Mouse (Mus musculus) forebrain, embryonic 15.5 days (tissue): ENCODE data around the gene Ssu72. TPM values are rescaled to one million over a fixed set of nuclear protein-coding genes. Genes with fewer than 3 reads are reported as not detected.
A peak's percentile ranks its signal among the peaks of the same experiment; 100 is the strongest.
"Not testable (repeated sequence)": the region's sequence is repeated elsewhere in the genome, so short reads cannot be mapped to it uniquely, and the experiment has no call there.

Experiments
- ATAC-seq: fragments of 200-750 bp; cut with Nextera tagmentation; replicated peaks from 2 replicates; pipeline ENCODE4 v1.8.0; 2017; ENCODE audit warnings: mild to moderate bottlenecking, moderate TSS enrichment, moderate library complexity
- H3K27ac ChIP-seq: fragments of 300-500 bp; sonication (generic); replicated peaks from 2 replicates; pipeline ENCODE4 v1.5.1; 2015; ENCODE audit warnings: mild to moderate bottlenecking, inconsistent platforms
- H3K27me3 ChIP-seq: fragments of 300-500 bp; sonication (generic); 2 replicates; pipeline ENCODE4 v1.6.1; 2015; ENCODE audit warnings: inconsistent platforms
- H3K36me3 ChIP-seq: fragments of 300-500 bp; sonication (generic); 2 replicates; pipeline ENCODE4 v1.6.1; 2015; ENCODE audit warnings: mild to moderate bottlenecking, inconsistent platforms
- H3K4me1 ChIP-seq: fragments of 300-500 bp; sonication (generic); 2 replicates; pipeline ENCODE4 v1.6.1; 2015; ENCODE audit warnings: inconsistent platforms
- H3K4me2 ChIP-seq: fragments of 300-500 bp; sonication (generic); replicated peaks from 2 replicates; pipeline ENCODE4 v1.6.1; 2015; ENCODE audit warnings: mild to moderate bottlenecking, inconsistent platforms
- H3K4me3 ChIP-seq: fragments of 300-500 bp; sonication (generic); 2 replicates; pipeline ENCODE4 v1.5.1; 2015; ENCODE audit warnings: mild to moderate bottlenecking, inconsistent platforms
- H3K9ac ChIP-seq: fragments of 300-500 bp; sonication (generic); replicated peaks from 2 replicates; pipeline ENCODE4 v1.6.1; 2015; ENCODE audit warnings: mild to moderate bottlenecking, inconsistent platforms
- H3K9me3 ChIP-seq: fragments of 300-500 bp; sonication (generic); 2 replicates; pipeline ENCODE4 v1.6.1; 2016; ENCODE audit warnings: inconsistent platforms
- WGBS: fragments of 180-500 bp; shearing (Covaris S2); methylation state at CpG from one replicate; pipeline ENCODE4 v1.1.7; 2015; ENCODE audit warnings: mixed read lengths; 5-methylcytosine and 5-hydroxymethylcytosine counted together
- polyA plus RNA-seq: library from polyadenylated mRNA; unstranded; fragments of >200 nt; fragmentation: Nextera tagmentation; extraction: Ambion mirVana; gene quantifications from 2 replicates; pipeline ENCODE4 v1.2.1, GENCODE M21; 2015

Ssu72 gene
- polyA plus RNA-seq, 1 experiment from 2014 or later: 144 TPM

DNA sequence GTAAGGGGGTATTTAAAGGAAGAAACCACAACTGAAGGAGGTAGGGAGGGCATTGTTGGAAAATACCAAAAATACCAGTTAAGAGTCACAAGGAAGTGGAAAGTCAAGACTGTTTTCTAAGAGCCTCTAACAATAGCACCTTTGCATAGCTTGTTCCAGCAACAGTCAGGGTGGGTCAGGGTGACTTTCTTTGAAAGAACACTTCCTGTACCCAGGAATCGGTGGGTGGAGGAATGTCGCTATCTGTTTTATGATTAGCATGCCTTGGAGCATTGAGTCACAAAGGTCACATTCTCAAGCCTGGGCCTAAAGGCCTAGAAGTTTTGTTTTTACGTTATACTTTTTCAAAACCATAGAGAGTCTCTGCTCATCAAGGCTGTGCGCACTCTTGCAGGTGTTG is 16.8 kb upstream of the Ssu72 start:
- WGBS: 90% methylated on average over 4 of the region's 4 CpGs
- H3K27ac ChIP-seq, H3K9ac ChIP-seq, H3K4me1 ChIP-seq, H3K27me3 ChIP-seq, H3K4me3 ChIP-seq, H3K9me3 ChIP-seq, ATAC-seq, H3K4me2 ChIP-seq, H3K36me3 ChIP-seq: not testable (repeated sequence)

DNA sequence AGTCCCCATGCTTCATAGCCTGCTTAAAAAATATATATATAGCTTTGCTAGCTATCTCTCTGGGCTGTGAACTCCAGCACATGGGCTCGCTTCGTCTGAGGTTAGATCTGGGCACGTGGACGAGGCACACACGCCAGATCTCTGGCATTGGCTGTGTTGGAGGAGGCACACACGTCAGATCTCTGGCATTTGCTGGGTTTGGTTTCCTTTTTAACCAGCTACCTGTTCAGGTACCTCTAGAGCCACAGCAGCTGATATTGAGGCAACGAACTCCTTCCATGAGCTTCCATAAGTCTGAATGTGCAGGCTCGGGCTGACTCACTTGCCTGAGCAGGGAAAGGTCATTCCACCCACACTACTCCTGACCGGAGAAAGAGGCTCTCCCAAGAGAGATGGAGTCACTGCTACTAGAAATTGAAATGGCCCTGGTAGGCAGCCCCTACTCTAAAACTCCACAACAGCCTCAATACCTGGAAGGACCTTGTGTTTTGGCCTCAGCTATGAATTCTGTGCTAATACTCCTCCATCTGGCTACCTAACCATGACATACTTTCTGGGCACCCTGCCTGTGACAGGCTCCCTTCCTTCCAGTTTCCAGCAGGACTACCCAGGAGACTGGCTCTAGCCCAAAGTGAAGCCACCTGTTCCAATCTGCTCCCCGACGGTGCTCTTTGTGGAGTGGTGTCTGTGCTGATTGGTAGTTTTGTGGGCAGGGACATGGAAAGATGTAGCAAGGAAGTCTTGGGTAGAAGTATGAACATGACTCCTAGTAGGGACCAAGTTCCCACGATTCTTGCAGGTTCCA is 13.8 kb upstream of the Ssu72 start:
- Histone ChIP-seq H3K27ac (no peak overlapping the region), H3K9me3 (no peaks in the 10 kb centered on the region), H3K27me3 (peaks cover 5% of the 10 kb centered on the region; the same call in 1 of the 2 replicates), H3K4me3 (no peak overlapping the region), H3K4me2 (no peak overlapping the region), H3K9ac (no peak overlapping the region), H3K4me1 (peaks cover 19% of the 10 kb centered on the region), H3K36me3 (no peaks in the 10 kb centered on the region)
- WGBS: 77% methylated on average over 12 of the region's 12 CpGs
- ATAC-seq: no peak

DNA sequence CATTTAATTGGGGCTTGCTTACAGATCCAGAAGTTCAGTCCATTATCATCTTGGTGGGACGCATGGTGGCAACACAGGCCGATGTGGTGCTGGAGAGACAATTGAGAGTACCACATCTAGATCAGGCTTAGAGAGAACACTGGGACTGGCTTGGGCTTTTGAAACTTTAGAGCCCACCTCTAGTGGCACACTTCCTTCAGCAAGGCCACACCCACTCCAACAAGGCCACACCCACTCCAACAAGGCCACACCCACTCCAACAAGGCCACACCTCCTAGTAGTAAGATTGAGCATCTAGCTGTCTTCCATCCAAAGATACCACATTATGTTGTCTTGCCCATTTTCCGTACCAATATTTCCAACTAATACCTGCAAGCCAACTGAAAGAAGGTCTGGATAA is 12.2 kb upstream of the Ssu72 start:
- 96% methylated on average over 3 of the region's 3 CpGs for WGBS
- H3K4me2 ChIP-seq: no peak overlapping the region
- H3K9ac ChIP-seq: no peak overlapping the region

DNA sequence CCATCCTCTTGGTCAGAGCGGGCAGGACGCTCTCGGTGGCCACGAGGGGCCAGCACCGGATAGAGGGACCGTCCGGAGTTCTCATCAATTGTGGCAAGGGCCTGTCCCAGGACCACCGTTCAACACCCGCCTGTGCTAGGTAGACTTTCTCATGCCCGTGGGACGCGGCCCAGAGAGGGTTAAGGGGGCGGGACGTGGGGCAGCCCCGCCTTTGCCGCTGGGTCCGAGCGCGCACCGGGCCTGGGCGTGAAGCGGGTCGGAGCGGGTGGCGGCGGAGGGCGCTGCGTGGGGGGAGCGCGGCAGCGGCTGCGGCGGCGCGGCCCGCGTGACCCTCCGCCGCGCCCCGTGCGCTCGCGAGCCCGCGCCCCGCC is 10.5 kb upstream of the Ssu72 start, which contains the start of gene Fndc10:
TSS of gene Fndc10 (plus strand) at position 232 of the 371 bp plus-strand sequence.
- Histone ChIP-seq H3K36me3 (no peaks in the 10 kb centered on the region), H3K4me1 (peaks cover 28% of the 10 kb centered on the region), H3K27ac (peak within 1 kb of the TSS; percentile 89), H3K27me3 (peaks cover 5% of the 10 kb centered on the region; the same call in 1 of the 2 replicates), H3K9me3 (no peaks in the 10 kb centered on the region), H3K9ac (peak within 1 kb of the TSS; percentile 69), H3K4me3 (peak within 1 kb of the TSS; percentile 69), H3K4me2 (peak within 1 kb of the TSS; percentile 58)
- WGBS: under 1% methylated on average over 28 of the region's 47 CpGs
- ATAC-seq: peak; percentile 93

More for the DNA sequence above, 12.2 kb upstream of the Ssu72 start:
- H3K4me3 ChIP-seq: no peak overlapping the region
- peaks cover 5% of the 10 kb centered on the region; the same call in 1 of the 2 replicates for H3K27me3 ChIP-seq
- no peak for ATAC-seq
- H3K4me1 ChIP-seq: peaks cover 28% of the 10 kb centered on the region
- no peaks in the 10 kb centered on the region for H3K36me3 ChIP-seq
- H3K9me3 ChIP-seq: no peaks in the 10 kb centered on the region
- no peak overlapping the region for H3K27ac ChIP-seq

DNA sequence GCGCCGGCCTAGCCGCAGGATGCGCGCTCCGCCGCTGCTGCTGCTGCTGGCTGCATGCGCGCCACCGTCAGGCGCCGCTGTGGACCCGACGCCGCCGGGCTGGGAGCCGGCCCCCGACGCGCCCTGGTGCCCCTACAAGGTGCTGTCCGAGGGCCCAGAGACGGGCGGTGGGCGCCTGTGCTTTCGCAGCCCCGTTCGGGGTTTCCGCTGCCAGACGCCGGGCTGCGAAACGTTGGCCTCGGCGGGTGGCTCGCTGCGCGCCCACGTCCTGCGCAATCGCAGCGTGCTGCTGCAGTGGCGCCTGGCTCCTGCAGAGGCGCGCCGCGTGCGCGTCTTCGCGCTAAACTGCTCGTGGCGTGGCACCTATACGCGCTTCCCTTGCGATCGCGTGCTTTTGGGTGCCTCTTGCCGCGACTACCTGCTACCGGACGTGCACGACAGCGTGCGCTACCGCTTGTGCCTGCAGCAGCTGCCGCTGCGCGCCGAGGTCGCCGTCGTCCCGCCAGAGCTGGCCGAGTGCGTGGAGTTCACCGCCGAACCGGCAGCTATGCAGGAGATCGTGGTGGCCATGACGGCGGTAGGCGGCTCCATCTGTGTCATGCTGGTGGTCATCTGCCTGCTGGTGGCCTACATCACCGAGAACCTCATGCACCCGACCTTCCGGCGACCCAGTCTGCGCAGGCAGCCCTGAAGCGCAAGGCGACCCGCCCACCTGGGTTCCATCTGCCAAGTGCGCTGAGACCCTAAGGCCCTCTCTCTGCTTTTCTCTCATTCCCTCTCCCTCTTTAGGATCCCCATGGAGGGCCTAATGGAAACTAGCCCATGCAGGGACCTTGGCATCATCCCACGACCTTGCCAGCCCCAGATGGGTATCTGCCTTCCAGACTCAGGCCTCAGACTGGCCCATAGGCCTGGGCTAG is 9.9 kb upstream of the Ssu72 start:
- peak; percentile 87 for ATAC-seq
- Histone ChIP-seq H3K9me3 (no peaks in the 10 kb centered on the region), H3K36me3 (no peaks in the 10 kb centered on the region), H3K9ac (peak overlapping the region; percentile 69), H3K4me1 (peaks cover 28% of the 10 kb centered on the region), H3K4me2 (peak overlapping the region; percentile 58), H3K27me3 (peaks cover 5% of the 10 kb centered on the region; the same call in 1 of the 2 replicates), H3K4me3 (peak overlapping the region; percentile 69), H3K27ac (peak overlapping the region; percentile 89)
- WGBS: under 1% methylated on average over 85 of the region's 92 CpGs

DNA sequence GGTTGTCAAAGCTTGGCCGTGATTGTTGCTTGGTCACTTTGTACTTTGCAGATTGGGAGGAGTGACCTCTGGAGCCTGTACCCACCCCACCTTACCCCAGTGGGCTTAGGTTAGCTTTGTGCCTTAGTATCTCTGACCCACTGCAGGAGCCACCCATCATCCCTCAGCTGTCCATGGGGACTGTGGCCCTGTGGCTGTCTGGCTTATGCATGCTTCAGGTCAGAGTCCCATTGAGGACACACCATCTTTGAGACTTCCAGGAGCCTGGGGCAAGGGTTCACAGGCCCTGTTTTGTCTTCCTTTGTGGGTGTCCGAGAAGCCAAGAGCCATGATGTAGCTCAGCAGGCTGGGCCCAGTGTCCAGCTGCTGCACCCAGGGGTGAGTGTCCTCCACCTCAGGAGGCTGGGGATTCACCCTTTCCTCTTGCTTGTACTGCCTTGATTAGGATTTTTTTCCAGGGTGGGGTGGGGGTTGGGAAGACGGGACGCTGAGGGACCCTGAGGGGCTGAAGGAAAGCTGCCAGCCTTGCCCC is 9.0 kb upstream of the Ssu72 start:
- no peaks in the 10 kb centered on the region for H3K36me3 ChIP-seq
- H3K27me3 ChIP-seq: peaks cover 5% of the 10 kb centered on the region; the same call in 1 of the 2 replicates
- peaks cover 28% of the 10 kb centered on the region for H3K4me1 ChIP-seq
- peak overlapping the region; percentile 69 for H3K9ac ChIP-seq
- WGBS: 77% methylated on average over 4 of the region's 4 CpGs
- no peak overlapping the region for H3K27ac ChIP-seq
- no peak for ATAC-seq
- peak overlapping the region; percentile 69 for H3K4me3 ChIP-seq
- H3K4me2 ChIP-seq: peak overlapping the region; percentile 58
- no peaks in the 10 kb centered on the region for H3K9me3 ChIP-seq

DNA sequence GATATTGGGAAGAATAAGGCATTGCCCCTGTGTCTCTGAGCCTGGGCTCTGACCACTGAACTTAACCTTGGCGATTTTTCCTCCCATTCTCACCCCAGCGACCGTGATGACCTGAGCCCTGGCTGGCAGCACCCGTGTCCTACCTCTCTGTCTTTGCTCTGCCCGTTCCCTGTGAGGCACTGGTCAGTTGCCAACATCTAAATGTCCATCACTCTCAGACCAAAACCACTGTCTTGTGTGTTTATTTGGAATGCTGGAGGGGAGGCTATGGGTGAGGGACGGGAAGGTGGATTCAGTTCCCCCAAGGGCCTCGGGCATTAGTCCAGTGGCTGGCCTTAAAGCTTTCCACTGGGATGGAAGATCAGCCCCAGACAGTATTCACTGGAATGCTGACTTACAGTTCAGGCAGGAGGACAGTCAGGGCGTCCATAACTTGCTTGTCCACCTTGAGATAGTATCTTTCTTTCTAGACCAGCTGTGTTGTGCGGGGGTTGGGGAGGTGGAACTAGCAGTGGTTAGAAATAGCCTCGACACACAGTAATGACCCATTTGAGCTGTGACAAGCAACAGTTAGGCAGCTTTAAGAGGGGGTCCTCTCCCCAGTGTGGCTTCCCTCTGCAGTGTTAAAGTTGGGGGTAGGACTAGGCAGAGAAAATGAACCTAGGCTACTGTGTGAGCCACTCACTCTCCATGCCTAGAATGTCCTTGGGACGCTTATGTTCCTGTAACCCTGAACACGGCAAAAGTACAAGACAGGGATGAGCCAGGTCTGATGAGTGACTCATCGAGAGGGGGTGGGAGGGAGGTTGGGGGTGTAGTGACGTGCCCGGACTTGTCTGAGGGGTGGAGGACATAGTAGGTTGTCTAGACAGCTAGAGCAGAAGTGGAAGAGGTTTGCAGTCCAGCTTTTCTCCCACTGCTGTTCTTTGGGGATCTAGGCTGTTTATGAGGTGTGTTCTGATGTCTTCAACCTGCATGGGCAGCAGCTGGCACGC is 8.0 kb upstream of the Ssu72 start:
- H3K27me3 ChIP-seq: peaks cover 5% of the 10 kb centered on the region; the same call in 1 of the 2 replicates
- H3K9ac ChIP-seq: no peak overlapping the region
- peak overlapping the region; percentile 69; the same call in 1 of the 2 replicates for H3K4me3 ChIP-seq
- H3K9me3 ChIP-seq: no peaks in the 10 kb centered on the region
- no peak for ATAC-seq
- H3K4me1 ChIP-seq: peaks cover 24% of the 10 kb centered on the region
- 83% methylated on average over 16 of the region's 16 CpGs for WGBS
- no peaks in the 10 kb centered on the region for H3K36me3 ChIP-seq
- peak overlapping the region; percentile 58 for H3K4me2 ChIP-seq
- no peak overlapping the region for H3K27ac ChIP-seq

DNA sequence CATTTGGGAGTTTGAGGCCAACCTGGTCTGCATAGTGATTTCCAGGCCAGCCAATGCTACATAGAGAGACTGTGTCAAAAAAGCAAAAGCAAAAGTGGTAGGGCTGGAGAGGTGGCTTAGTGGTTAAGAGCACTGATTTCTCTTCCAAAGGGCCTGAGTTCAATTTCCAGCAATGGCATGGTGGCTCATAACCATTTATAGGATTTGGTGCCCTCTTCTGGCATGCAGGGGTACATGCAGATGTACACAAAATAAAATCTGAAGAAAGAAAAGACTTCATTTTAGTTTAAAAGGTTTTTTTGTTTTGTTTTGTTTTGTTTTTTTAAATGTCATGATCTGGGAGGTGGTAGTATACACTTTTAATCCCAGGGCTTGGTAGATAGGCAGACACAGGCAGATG is 4.2 kb upstream of the Ssu72 start:
- Histone ChIP-seq H3K4me1 (peaks cover 22% of the 10 kb centered on the region), H3K4me2 (no peak overlapping the region), H3K9ac (no peak overlapping the region), H3K36me3 (no peaks in the 10 kb centered on the region), H3K27me3 (peaks cover 2% of the 10 kb centered on the region; the same call in 1 of the 2 replicates), H3K27ac (no peak overlapping the region), H3K9me3 (no peaks in the 10 kb centered on the region), H3K4me3 (no peak overlapping the region)
- ATAC-seq: no peak

DNA sequence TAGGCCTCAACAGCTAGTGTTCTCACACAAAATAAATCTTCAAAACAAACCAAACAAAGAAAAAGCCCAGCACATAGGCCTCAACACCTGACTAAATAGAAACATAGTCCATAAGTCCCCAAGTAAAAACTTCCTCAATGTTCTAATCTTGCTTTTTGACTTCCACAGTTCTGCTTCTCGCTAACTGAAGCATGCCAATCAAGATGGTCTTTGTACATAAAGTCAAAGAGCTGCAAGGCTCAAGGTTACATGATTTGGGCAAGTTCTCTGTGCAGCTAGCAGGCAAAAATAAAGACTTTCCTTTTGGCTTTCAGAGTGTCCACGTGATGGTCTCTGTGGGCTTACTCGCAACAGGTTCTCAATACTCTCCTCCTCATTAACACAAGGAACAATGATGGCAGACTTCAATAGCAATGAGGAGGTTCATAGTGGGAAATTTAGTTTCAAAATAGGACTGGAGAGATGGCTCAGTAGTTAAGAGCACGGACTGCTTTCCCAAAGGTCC is 1.1 kb upstream of the Ssu72 start:
- H3K27me3 ChIP-seq: no peaks in the 10 kb centered on the region
- H3K4me2 ChIP-seq: no peak overlapping the region
- WGBS: 93% methylated on average over 4 of the region's 4 CpGs

DNA sequence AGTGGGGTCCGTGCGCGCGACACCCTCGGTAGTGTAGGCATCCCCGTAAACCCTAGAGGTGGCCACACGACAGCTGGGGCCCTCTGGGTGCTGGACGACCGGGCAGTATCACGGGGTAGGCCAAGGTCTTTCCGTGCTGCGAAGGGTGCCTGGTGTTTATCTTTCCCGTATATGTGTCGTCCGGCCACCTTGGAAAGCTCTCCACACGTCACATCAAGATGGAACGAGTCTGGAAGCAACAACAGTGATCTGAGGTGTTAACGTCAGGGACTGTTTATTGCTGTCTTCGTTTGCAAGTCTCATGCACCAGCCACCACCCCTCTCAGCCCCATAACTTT is 961 bp downstream of the Ssu72 start:
- Histone ChIP-seq H3K4me3 (peak overlapping the region; percentile 98), H3K27ac (peak overlapping the region; percentile 96), H3K9ac (peak overlapping the region; percentile 87), H3K4me2 (peak overlapping the region; percentile 68), H3K27me3 (no peaks in the 10 kb centered on the region), H3K4me1 (peaks cover 31% of the 10 kb centered on the region), H3K9me3 (no peaks in the 10 kb centered on the region), H3K36me3 (no peaks in the 10 kb centered on the region)
- WGBS: 0% methylated on average over 19 of the region's 19 CpGs
- no peak for ATAC-seq

More for the DNA sequence above, 1.1 kb upstream of the Ssu72 start:
- peaks cover 25% of the 10 kb centered on the region for H3K4me1 ChIP-seq
- H3K9me3 ChIP-seq: no peaks in the 10 kb centered on the region
- H3K27ac ChIP-seq: no peak overlapping the region
- H3K9ac ChIP-seq: no peak overlapping the region
- H3K36me3 ChIP-seq: no peaks in the 10 kb centered on the region
- no peak overlapping the region for H3K4me3 ChIP-seq
- no peak for ATAC-seq

DNA sequence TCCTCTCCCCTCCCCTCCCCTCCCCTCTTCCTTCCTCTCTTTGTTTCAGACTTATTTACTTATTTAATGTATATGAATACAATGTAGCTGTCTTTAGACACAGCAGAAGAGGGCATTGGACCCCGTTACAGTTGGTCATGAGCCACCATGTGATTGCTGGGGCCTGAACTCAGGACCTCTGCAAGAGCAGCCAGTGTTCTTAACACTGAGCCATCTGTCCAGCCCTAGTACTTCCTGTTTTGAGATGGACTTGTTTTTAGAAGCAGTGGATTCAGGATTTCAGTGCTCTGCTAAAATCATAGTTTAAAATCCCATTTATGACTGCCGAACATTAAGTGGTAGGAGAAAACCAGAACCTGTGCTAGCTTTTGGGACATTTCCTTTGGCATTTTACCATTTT is 4.0 kb downstream of the Ssu72 start:
- Histone ChIP-seq H3K4me2 (no peak overlapping the region), H3K4me1 (peaks cover 34% of the 10 kb centered on the region), H3K36me3 (no peaks in the 10 kb centered on the region), H3K27me3 (no peaks in the 10 kb centered on the region), H3K9me3 (no peaks in the 10 kb centered on the region), H3K4me3 (no peak overlapping the region), H3K9ac (no peak overlapping the region), H3K27ac (no peak overlapping the region; the same call in 1 of the 2 replicates)
- WGBS: 83% methylated on average over 2 of the region's 2 CpGs
- ATAC-seq: no peak
